Mouse (Mus musculus): ENCODE results near the gene Smtnl1. TPM values are rescaled to one million over a fixed set of nuclear protein-coding genes. Genes with fewer than 3 reads are reported as not detected.

The Smtnl1 gene
- polyA plus RNA-seq, 1 experiment from 2014 or later, result 0.29 TPM

DNA sequence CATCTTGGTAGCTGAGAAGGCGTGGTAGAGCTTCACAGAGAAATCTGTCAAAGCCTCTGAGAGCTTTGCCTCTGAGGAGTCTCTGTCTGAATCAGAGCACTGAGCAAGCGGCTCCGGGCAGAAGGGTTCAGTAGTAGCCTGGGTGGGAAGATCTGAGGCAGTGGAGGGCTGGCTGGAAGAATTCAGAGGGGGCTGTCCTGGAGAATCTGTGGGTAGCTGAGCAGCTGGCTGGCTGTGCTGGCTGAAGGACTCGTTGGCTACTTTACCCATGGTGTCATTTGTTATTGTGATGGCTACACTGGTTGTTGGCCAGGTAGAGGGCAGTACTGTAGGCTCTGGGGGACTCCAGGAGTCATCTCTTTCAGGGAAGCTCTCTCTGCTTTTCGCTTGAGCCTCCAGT lies 49.3 kb downstream of the Smtnl1 start:
- 83% methylated on average over 5 of the region's 5 CpGs for WGBS
- DNase-seq (ENCODE audit: low spot score) (no peak), ATAC-seq (ENCODE audit: insufficient read depth, low FRiP score, low TSS enrichment) (no peak)
- peaks cover 3% of the 10 kb centered on the region; the same call in 1 of the 2 replicates for H3K4me1 ChIP-seq (ENCODE audit: control insufficient read depth, insufficient read depth, low read length)
- no peaks in the 10 kb centered on the region for H3K9me3 ChIP-seq (ENCODE audit: control insufficient read depth, low read length)
- no peak overlapping the region for H3K4me3 ChIP-seq (ENCODE audit: low read depth, low read length)
- no peaks in the 10 kb centered on the region for H3K36me3 ChIP-seq (ENCODE audit: control insufficient read depth, insufficient read depth, low read length)
- H3K27me3 ChIP-seq (ENCODE audit: control insufficient read depth, insufficient read depth, low read length), result no peaks in the 10 kb centered on the region
- no peak overlapping the region for H3K9ac ChIP-seq (ENCODE audit: low read length)
- H3K4me2 ChIP-seq (ENCODE audit: low read depth), result no peak overlapping the region
- no peak overlapping the region for H3K27ac ChIP-seq (ENCODE audit: low read depth, low read length)

DNA sequence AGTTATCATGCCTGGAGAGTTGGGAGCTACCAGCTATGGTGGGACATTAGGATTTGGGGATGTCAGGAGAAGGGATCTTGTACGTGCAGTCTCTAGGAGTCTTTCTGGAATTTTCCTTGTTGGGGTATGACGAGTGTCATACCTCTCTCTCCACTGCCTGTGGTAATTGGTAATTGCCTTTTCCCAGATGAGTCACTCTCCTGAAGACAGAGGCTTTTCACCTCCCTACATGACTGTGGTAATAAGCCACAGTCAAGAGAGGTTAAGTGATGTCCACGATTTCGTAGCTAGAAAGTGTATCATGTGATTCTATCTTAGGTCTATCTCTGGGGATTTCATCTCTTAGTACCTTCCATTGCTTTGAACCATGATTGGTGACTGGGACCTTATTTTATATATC lies 50.0 kb downstream of the Smtnl1 start:
- no peak overlapping the region for H3K27ac ChIP-seq (ENCODE audit: low read depth, low read length)

DNA sequence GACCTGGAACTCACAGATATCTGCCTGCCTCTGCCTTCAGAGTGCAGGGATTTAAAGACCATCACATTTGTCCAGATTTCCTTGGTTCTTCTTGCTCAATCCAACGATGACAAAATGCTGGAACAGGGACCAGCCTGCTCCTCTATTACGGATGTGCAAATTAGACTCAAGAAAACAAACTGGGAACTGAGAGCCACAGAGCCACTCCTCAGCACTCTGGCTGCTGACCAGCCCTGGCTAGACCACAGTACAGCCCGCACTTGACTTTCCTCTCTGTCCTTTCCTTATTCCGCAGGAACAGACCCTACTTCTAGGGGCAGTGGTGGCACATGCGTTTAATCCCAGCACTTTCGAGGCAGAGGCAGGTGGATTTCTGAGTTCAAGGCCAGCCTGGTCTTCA lies 52.0 kb downstream of the Smtnl1 start:
- Histone ChIP-seq H3K9me3 (ENCODE audit: control insufficient read depth, low read length) (no peaks in the 10 kb centered on the region), H3K27me3 (ENCODE audit: control insufficient read depth, insufficient read depth, low read length) (no peaks in the 10 kb centered on the region), H3K9ac (ENCODE audit: low read length) (no peak overlapping the region), H3K4me3 (ENCODE audit: low read depth, low read length) (no peak overlapping the region), H3K27ac (ENCODE audit: low read depth, low read length) (no peak overlapping the region), H3K36me3 (ENCODE audit: control insufficient read depth, insufficient read depth, low read length) (no peaks in the 10 kb centered on the region), H3K4me1 (ENCODE audit: control insufficient read depth, insufficient read depth, low read length) (peaks cover 3% of the 10 kb centered on the region; the same call in 1 of the 2 replicates), H3K4me2 (ENCODE audit: low read depth) (no peak overlapping the region)
- no peak for DNase-seq (ENCODE audit: low spot score)
- WGBS, result 77% methylated on average over 6 of the region's 6 CpGs
- no peak for ATAC-seq (ENCODE audit: insufficient read depth, low FRiP score, low TSS enrichment)

More for the DNA sequence above, 50.0 kb downstream of the Smtnl1 start:
- Histone ChIP-seq H3K4me2 (ENCODE audit: low read depth) (no peak overlapping the region), H3K4me3 (ENCODE audit: low read depth, low read length) (no peak overlapping the region), H3K9me3 (ENCODE audit: control insufficient read depth, low read length) (no peaks in the 10 kb centered on the region), H3K36me3 (ENCODE audit: control insufficient read depth, insufficient read depth, low read length) (no peaks in the 10 kb centered on the region), H3K4me1 (ENCODE audit: control insufficient read depth, insufficient read depth, low read length) (peaks cover 3% of the 10 kb centered on the region; the same call in 1 of the 2 replicates), H3K27me3 (ENCODE audit: control insufficient read depth, insufficient read depth, low read length) (no peaks in the 10 kb centered on the region), H3K9ac (ENCODE audit: low read length) (no peak overlapping the region)
- WGBS, result 91% methylated on average over 4 of the region's 4 CpGs
- no peak for ATAC-seq (ENCODE audit: insufficient read depth, low FRiP score, low TSS enrichment)
- no peak for DNase-seq (ENCODE audit: low spot score)

DNA sequence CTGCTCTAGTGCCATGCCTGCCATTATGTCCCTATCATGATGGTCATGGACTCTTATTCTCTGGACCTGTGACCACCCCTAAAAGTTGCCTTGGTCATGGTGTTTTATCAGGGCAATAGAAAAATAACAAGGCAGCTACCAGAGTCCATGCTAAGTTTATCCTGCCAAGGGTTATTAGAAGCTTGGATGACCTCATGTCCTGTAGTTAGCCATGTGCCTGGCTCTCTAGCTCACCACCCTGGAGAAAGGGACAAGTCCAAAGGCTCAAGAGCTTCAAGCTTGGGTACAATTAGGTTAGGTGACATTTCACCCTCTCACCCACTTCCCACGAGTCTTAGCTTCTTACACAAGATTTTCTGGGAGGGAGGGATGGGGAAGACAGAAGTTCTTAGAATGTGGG lies 59.6 kb downstream of the Smtnl1 start:
- 48% methylated on average over 1 of the region's 1 CpGs for WGBS
- H3K9me3 ChIP-seq (ENCODE audit: control insufficient read depth, low read length), result no peaks in the 10 kb centered on the region

DNA sequence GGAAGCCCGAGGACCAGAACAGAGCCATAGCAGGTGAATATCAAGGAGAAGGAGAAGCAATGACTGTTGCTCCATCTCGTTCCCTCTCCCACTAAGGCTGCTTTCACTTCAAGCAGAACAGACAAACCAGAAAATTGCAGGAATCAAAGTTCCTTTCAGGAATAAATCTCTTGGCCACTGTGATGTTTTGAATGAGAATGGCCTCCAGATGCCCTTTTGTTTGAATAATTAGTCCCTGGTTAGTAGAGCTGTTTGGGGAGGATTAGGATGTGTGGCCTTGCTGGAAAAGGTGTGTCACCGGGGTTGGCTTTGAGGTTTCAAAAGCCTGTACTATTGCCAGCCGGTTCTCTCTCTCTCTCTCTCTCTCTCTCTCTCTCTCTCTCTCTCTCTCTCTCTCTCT lies 60.2 kb downstream of the Smtnl1 start:
- Histone ChIP-seq H3K4me3 (ENCODE audit: low read depth, low read length) (no peak overlapping the region), H3K27me3 (ENCODE audit: control insufficient read depth, insufficient read depth, low read length) (no peaks in the 10 kb centered on the region), H3K9ac (ENCODE audit: low read length) (no peak overlapping the region), H3K9me3 (ENCODE audit: control insufficient read depth, low read length) (no peaks in the 10 kb centered on the region), H3K4me1 (ENCODE audit: control insufficient read depth, insufficient read depth, low read length) (no peaks in the 10 kb centered on the region), H3K27ac (ENCODE audit: low read depth, low read length) (no peak overlapping the region), H3K4me2 (ENCODE audit: low read depth) (no peak overlapping the region), H3K36me3 (ENCODE audit: control insufficient read depth, insufficient read depth, low read length) (no peaks in the 10 kb centered on the region)
- no peak for ATAC-seq (ENCODE audit: insufficient read depth, low FRiP score, low TSS enrichment)
- 46% methylated on average over 4 of the region's 4 CpGs for WGBS
- no peak for DNase-seq (ENCODE audit: low spot score)

More for the DNA sequence above, 59.6 kb downstream of the Smtnl1 start:
- Histone ChIP-seq H3K9ac (ENCODE audit: low read length) (no peak overlapping the region), H3K4me2 (ENCODE audit: low read depth) (no peak overlapping the region), H3K4me3 (ENCODE audit: low read depth, low read length) (no peak overlapping the region), H3K27ac (ENCODE audit: low read depth, low read length) (no peak overlapping the region), H3K4me1 (ENCODE audit: control insufficient read depth, insufficient read depth, low read length) (no peaks in the 10 kb centered on the region), H3K27me3 (ENCODE audit: control insufficient read depth, insufficient read depth, low read length) (no peaks in the 10 kb centered on the region), H3K36me3 (ENCODE audit: control insufficient read depth, insufficient read depth, low read length) (no peaks in the 10 kb centered on the region)
- DNase-seq (ENCODE audit: low spot score), result no peak
- ATAC-seq (ENCODE audit: insufficient read depth, low FRiP score, low TSS enrichment), result no peak

DNA sequence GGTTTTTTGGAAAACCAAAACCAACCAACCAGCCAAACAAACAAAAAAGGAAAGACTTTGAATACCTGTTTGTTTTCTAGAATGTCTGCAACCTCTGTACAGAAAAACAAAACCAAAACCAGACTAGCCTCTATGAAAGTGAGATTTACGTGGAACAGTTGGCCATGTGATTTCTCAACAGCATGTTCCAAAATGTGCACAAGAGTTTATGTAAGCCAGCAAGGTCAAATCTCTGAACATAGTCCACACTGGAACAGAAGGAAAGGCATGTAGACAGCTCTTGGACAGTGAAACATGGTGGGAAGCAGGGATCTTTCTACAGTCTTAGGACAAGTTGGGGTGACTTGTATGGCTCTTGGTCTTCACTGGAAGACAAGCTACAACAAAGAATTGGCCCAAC lies 60.6 kb downstream of the Smtnl1 start:
- ATAC-seq (ENCODE audit: insufficient read depth, low FRiP score, low TSS enrichment) (no peak), DNase-seq (ENCODE audit: low spot score) (no peak)
- Histone ChIP-seq H3K4me1 (ENCODE audit: control insufficient read depth, insufficient read depth, low read length) (no peaks in the 10 kb centered on the region), H3K36me3 (ENCODE audit: control insufficient read depth, insufficient read depth, low read length) (no peaks in the 10 kb centered on the region), H3K9ac (ENCODE audit: low read length) (no peak overlapping the region), H3K4me3 (ENCODE audit: low read depth, low read length) (no peak overlapping the region), H3K9me3 (ENCODE audit: control insufficient read depth, low read length) (no peaks in the 10 kb centered on the region), H3K27me3 (ENCODE audit: control insufficient read depth, insufficient read depth, low read length) (no peaks in the 10 kb centered on the region), H3K4me2 (ENCODE audit: low read depth) (no peak overlapping the region), H3K27ac (ENCODE audit: low read depth, low read length) (no peak overlapping the region)
- 98% methylated on average over 1 of the region's 1 CpGs for WGBS

DNA sequence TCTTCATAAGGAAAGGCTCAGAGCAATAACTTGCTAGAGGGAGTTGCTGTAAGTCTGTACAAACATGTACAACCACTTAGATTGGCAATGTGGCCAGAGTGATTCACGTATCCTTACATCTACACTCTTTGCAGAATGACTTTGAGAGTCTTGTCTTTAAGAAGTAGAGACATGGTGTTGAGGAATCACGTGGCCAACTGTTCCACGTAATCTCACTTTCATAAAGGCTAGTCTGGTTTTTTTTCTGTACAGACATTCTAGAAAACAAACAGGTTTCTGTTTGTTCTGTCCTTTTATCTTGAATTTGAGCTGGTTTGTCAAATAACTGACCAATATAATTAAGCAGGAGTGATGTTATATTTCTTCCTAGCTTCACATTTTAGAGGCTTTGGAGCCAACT lies 61.1 kb downstream of the Smtnl1 start:
- Histone ChIP-seq H3K9ac (ENCODE audit: low read length) (no peak overlapping the region), H3K27ac (ENCODE audit: low read depth, low read length) (no peak overlapping the region), H3K4me2 (ENCODE audit: low read depth) (no peak overlapping the region), H3K9me3 (ENCODE audit: control insufficient read depth, low read length) (no peaks in the 10 kb centered on the region), H3K4me3 (ENCODE audit: low read depth, low read length) (no peak overlapping the region), H3K27me3 (ENCODE audit: control insufficient read depth, insufficient read depth, low read length) (no peaks in the 10 kb centered on the region), H3K36me3 (ENCODE audit: control insufficient read depth, insufficient read depth, low read length) (no peaks in the 10 kb centered on the region), H3K4me1 (ENCODE audit: control insufficient read depth, insufficient read depth, low read length) (no peaks in the 10 kb centered on the region)
- WGBS, result 89% methylated on average over 3 of the region's 3 CpGs
- DNase-seq (ENCODE audit: low spot score), result no peak
- no peak for ATAC-seq (ENCODE audit: insufficient read depth, low FRiP score, low TSS enrichment)

Other genes starting within 250 kb of the Smtnl1 start
- gene Ctnnd1, start 171.9 kb downstream of the Smtnl1 start, polyA plus RNA-seq (2014; fragmentation: Nextera tagmentation; extraction: Ambion mirVana), result 37.5 and 43.0 TPM in 2 replicates
- 0.21 and 0.27 TPM in 2 replicates for gene Btbd18, start 163.6 kb downstream of the Smtnl1 start, polyA plus RNA-seq (2014; fragmentation: Nextera tagmentation; extraction: Ambion mirVana)
- 378 and 404 TPM in 2 replicates for gene Selenoh, start 151.9 kb downstream of the Smtnl1 start, polyA plus RNA-seq (2014; fragmentation: Nextera tagmentation; extraction: Ambion mirVana)
- not detected in 2 replicates for gene Gm28635, start 144.6 kb downstream of the Smtnl1 start, polyA plus RNA-seq (2014; fragmentation: Nextera tagmentation; extraction: Ambion mirVana)
- gene Med19, start 144.2 kb downstream of the Smtnl1 start, polyA plus RNA-seq (2014; fragmentation: Nextera tagmentation; extraction: Ambion mirVana), result 59.4 and 59.6 TPM in 2 replicates
- gene Tmx2, start 143.5 kb downstream of the Smtnl1 start, polyA plus RNA-seq (2014; fragmentation: Nextera tagmentation; extraction: Ambion mirVana), result 180 and 189 TPM in 2 replicates
- 27.4 and 27.6 TPM in 2 replicates for gene Zdhhc5, start 107.5 kb downstream of the Smtnl1 start, polyA plus RNA-seq (2014; fragmentation: Nextera tagmentation; extraction: Ambion mirVana)
- 47.2 and 48.5 TPM in 2 replicates for gene Clp1, start 95.3 kb downstream of the Smtnl1 start, polyA plus RNA-seq (2014; fragmentation: Nextera tagmentation; extraction: Ambion mirVana)
- 10.5 and 12.9 TPM in 2 replicates for gene Ypel4, start 88.6 kb downstream of the Smtnl1 start, polyA plus RNA-seq (2014; fragmentation: Nextera tagmentation; extraction: Ambion mirVana)
- 4.5 and 5.1 TPM in 2 replicates for gene Gm19426, start 79.0 kb downstream of the Smtnl1 start, polyA plus RNA-seq (2014; fragmentation: Nextera tagmentation; extraction: Ambion mirVana)
- 30.9 and 31.9 TPM in 2 replicates for gene Serping1, start 47.2 kb downstream of the Smtnl1 start, polyA plus RNA-seq (2014; fragmentation: Nextera tagmentation; extraction: Ambion mirVana)
- gene Ube2l6, start 23.8 kb downstream of the Smtnl1 start, polyA plus RNA-seq (2014; fragmentation: Nextera tagmentation; extraction: Ambion mirVana), result 32.8 and 34.9 TPM in 2 replicates
- 53.3 and 56.6 TPM in 2 replicates for gene Timm10, start 4.3 kb upstream of the Smtnl1 start, polyA plus RNA-seq (2014; fragmentation: Nextera tagmentation; extraction: Ambion mirVana)
- gene Slc43a1, start 16.2 kb upstream of the Smtnl1 start, polyA plus RNA-seq (2014; fragmentation: Nextera tagmentation; extraction: Ambion mirVana), result 17.8 and 19.1 TPM in 2 replicates
- 7.2 TPM in 2 replicates for gene Rtn4rl2, start 64.1 kb upstream of the Smtnl1 start, polyA plus RNA-seq (2014; fragmentation: Nextera tagmentation; extraction: Ambion mirVana)
- gene Slc43a3, start 113.9 kb upstream of the Smtnl1 start, polyA plus RNA-seq (2014; fragmentation: Nextera tagmentation; extraction: Ambion mirVana), result 23.1 and 25.4 TPM in 2 replicates
- gene Prg2, start 157.8 kb upstream of the Smtnl1 start, polyA plus RNA-seq (2014; fragmentation: Nextera tagmentation; extraction: Ambion mirVana), result 0.41 TPM in 1 of 2 replicates, not detected in the other
- gene Prg3, start 165.6 kb upstream of the Smtnl1 start, polyA plus RNA-seq (2014; fragmentation: Nextera tagmentation; extraction: Ambion mirVana), result not detected in 2 replicates
- gene Ssrp1, start 214.6 kb upstream of the Smtnl1 start, polyA plus RNA-seq (2014; fragmentation: Nextera tagmentation; extraction: Ambion mirVana), result 346 and 359 TPM in 2 replicates
- 10.9 and 15.7 TPM in 2 replicates for gene P2rx3, start 214.8 kb upstream of the Smtnl1 start, polyA plus RNA-seq (2014; fragmentation: Nextera tagmentation; extraction: Ambion mirVana)
- 5.8 and 7.9 TPM in 2 replicates for gene Tnks1bp1, start 225.4 kb upstream of the Smtnl1 start, polyA plus RNA-seq (2014; fragmentation: Nextera tagmentation; extraction: Ambion mirVana)

Measured in neural tube, embryonic 11.5 days (tissue).